Mouse (Mus musculus) thymus, adult 2 months (tissue): ENCODE measurements around the gene Mrps21.

Experiments
- CTCF ChIP-seq: fragments of 200-500 bp; IDR thresholded peaks from 2 replicates; pipeline ENCODE4 v1.5.1; 2012; ENCODE audit warnings: mild to moderate bottlenecking, control low read depth, low read length, moderate library complexity, borderline replicate concordance; ENCODE audit not compliant: control insufficient read depth, poor library complexity, insufficient read depth; ENCODE audit errors: extremely low read depth
- POLR2A ChIP-seq: fragments of 200-500 bp; IDR thresholded peaks from 2 replicates; pipeline ENCODE4 v1.6.1; 2012; ENCODE audit warnings: mild to moderate bottlenecking, low read length, control low read depth, moderate library complexity; ENCODE audit not compliant: control insufficient read depth, poor library complexity, insufficient read depth; ENCODE audit errors: extremely low read depth

DNA sequence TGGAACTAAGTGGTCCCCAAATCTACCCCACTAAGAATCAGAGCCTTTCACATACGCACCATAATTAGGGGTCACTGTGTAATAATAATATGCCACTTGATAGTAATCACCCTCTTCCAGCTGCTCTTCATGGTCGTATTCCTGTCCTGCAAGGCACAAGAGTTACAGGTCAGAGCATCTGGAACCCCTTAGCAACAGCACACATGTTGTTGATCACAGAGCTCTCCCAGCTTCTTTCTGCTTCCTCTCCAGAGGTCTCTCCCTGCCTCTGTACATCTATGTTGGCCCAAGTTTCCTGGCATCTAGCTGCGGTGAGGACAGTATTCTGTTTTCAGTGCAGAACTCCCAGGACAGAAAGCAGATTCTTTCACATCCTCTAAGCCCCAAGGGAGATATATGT is 18.3 kb upstream of the Mrps21 start:
- TF ChIP-seq POLR2A (no peak), CTCF (no peak)
